Mouse (Mus musculus) layer of hippocampus, adult 8-10 months (tissue): ENCODE data around the gene Hoxb5. TPM values are rescaled to one million over a fixed set of nuclear protein-coding genes. Genes with fewer than 3 reads are reported as not detected.

ENCODE experiments used
- DNase-seq, 2 experiments: peaks; one replicate each; pipeline ENCODE4 v3.0.0; 2022; ENCODE audit warnings: low spot score in 2 of 2
- total RNA-seq, 4 experiments: library from RNA; stranded (reverse); gene quantifications; 2 replicates each; pipeline ENCODE4 v1.2.4; 2022

Hoxb5 gene
- total RNA-seq, 4 experiments from 2014 or later: not detected

- DNase-seq: no peak
These were observed 36.1 kb downstream of the Hoxb5 start for GRCm38 (mm10) chr11:96338957-96339855.

GRCm38 (mm10) chr11:96340698-96341365 lies 37.7 kb downstream of the Hoxb5 start:
- no peak for DNase-seq

- DNase-seq: no peak
These were observed 38.8 kb downstream of the Hoxb5 start for GRCm38 (mm10) chr11:96341701-96342575.

- no peak for DNase-seq
These were observed 39.4 kb downstream of the Hoxb5 start for GRCm38 (mm10) chr11:96342576-96342930.

GRCm38 (mm10) chr11:96343206-96343745 lies 40.1 kb downstream of the Hoxb5 start:
- no peak for DNase-seq

GRCm38 (mm10) chr11:96344061-96344877 lies 41.1 kb downstream of the Hoxb5 start:
- DNase-seq: no peak

GRCm38 (mm10) chr11:96344878-96345159 lies 41.7 kb downstream of the Hoxb5 start:
- DNase-seq: no peak

- DNase-seq: no peak
These were observed 42.2 kb downstream of the Hoxb5 start for GRCm38 (mm10) chr11:96345220-96345892.

- DNase-seq: no peak
These were observed 43.0 kb downstream of the Hoxb5 start for GRCm38 (mm10) chr11:96345893-96346806.

GRCm38 (mm10) chr11:96346916-96347520 lies 43.9 kb downstream of the Hoxb5 start:
- no peak for DNase-seq

GRCm38 (mm10) chr11:96347717-96348116 lies 44.6 kb downstream of the Hoxb5 start:
- DNase-seq: no peak

- DNase-seq: no peak
These were observed 45.2 kb downstream of the Hoxb5 start for GRCm38 (mm10) chr11:96348141-96348928.

- no peak for DNase-seq
These were observed 45.9 kb downstream of the Hoxb5 start for GRCm38 (mm10) chr11:96348988-96349387.

- no peak for DNase-seq
These were observed 46.6 kb downstream of the Hoxb5 start for GRCm38 (mm10) chr11:96349491-96350340.

GRCm38 (mm10) chr11:96350341-96350624 lies 47.1 kb downstream of the Hoxb5 start, which contains the start of gene Hoxb2:
Gene Hoxb2, plus strand, starts transcription at chr11:96350525.
- no peak for DNase-seq

GRCm38 (mm10) chr11:96350791-96351190 lies 47.7 kb downstream of the Hoxb5 start:
- DNase-seq: no peak

GRCm38 (mm10) chr11:96351312-96351711 lies 48.2 kb downstream of the Hoxb5 start:
- DNase-seq: no peak
